Mouse (Mus musculus): ENCODE measurements around the gene Blmh. TPM values are rescaled to one million over a fixed set of nuclear protein-coding genes. Genes with fewer than 3 reads are reported as not detected.
A peak's percentile ranks its signal among the peaks of the same experiment; 100 is the strongest.
"Not testable (repeated sequence)": the region's sequence is repeated elsewhere in the genome, so short reads cannot be mapped to it uniquely, and the experiment has no call there.

Gene Blmh
- polyA plus RNA-seq, 1 experiment: 7.2 TPM

DNA sequence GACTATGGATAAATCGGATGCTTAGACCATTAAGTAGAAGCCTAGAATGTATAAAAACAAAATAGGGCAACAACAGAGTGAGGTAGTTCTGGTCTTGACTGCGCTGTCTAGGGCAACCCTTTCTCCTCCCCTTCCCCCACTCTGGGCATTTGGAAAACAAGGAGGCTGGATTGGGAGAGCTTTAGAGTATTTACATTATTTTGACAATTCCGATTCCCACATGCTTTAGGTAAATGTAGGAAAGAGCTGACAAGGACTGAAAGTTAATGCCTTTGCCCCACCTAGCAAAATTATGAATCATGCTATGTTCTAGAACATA is 7.4 kb upstream of the Blmh start:
- TF ChIP-seq POLR2A (IDR thresholded peaks at IDR 0.05; ENCODE audit: control insufficient read depth, low read depth, low read length) (no peak), CTCF (IDR thresholded peaks at IDR 0.05; ENCODE audit: control insufficient read depth, insufficient read depth, insufficient replicate concordance, low read depth, low read length) (no peak)
- H3K36me3 ChIP-seq (ENCODE audit: control insufficient read depth, insufficient read depth, low read length): no peaks in the 10 kb centered on the region
- no peak overlapping the region for H3K4me3 ChIP-seq (ENCODE audit: control insufficient read depth, low read depth, low read length)
- no peak overlapping the region for H3K27ac ChIP-seq (ENCODE audit: control insufficient read depth, insufficient read depth, low read depth, low read length)
- H3K27me3 ChIP-seq (ENCODE audit: control insufficient read depth, insufficient read depth, low read length): no peaks in the 10 kb centered on the region
- no peaks in the 10 kb centered on the region for H3K4me1 ChIP-seq (ENCODE audit: control insufficient read depth, insufficient read depth, low read length)

- Histone ChIP-seq H3K36me3 (ENCODE audit: control insufficient read depth, insufficient read depth, low read length) (no peaks in the 10 kb centered on the region), H3K27ac (ENCODE audit: control insufficient read depth, insufficient read depth, low read depth, low read length) (no peak overlapping the region), H3K27me3 (ENCODE audit: control insufficient read depth, insufficient read depth, low read length) (no peaks in the 10 kb centered on the region), H3K4me3 (ENCODE audit: control insufficient read depth, low read depth, low read length) (no peak overlapping the region), H3K4me1 (ENCODE audit: control insufficient read depth, insufficient read depth, low read length) (no peaks in the 10 kb centered on the region)
- TF ChIP-seq POLR2A (IDR thresholded peaks at IDR 0.05; ENCODE audit: control insufficient read depth, low read depth, low read length) (no peak), CTCF (IDR thresholded peaks at IDR 0.05; ENCODE audit: control insufficient read depth, insufficient read depth, insufficient replicate concordance, low read depth, low read length) (no peak)
These were observed 4.0 kb upstream of the Blmh start for GRCm38 (mm10) chr11:76920607-76921006.

DNA sequence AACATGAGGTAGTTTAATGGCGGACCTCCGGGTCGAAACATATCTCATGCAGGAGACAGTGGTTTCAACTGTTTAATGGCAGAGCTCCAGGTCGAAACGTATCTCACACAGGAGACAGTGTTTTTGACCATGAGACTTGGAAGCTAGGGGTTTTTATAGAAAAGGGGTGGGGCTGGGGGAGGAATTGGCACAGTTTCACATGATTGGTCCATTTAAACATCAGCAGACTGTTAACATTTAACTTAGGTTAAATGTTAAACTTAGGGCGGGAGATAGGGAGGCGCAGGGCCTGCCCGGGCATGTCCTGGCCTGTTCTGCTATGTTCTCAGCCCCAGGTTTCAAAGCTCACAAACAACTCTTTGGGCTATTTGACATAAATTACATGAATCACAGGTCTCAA is 4.0 kb downstream of the Blmh start:
- not testable (repeated sequence) for H3K27me3 ChIP-seq (ENCODE audit: control insufficient read depth, insufficient read depth, low read length); H3K36me3 ChIP-seq (ENCODE audit: control insufficient read depth, insufficient read depth, low read length); H3K4me3 ChIP-seq (ENCODE audit: control insufficient read depth, low read depth, low read length); H3K4me1 ChIP-seq (ENCODE audit: control insufficient read depth, insufficient read depth, low read length); H3K27ac ChIP-seq (ENCODE audit: control insufficient read depth, insufficient read depth, low read depth, low read length)

DNA sequence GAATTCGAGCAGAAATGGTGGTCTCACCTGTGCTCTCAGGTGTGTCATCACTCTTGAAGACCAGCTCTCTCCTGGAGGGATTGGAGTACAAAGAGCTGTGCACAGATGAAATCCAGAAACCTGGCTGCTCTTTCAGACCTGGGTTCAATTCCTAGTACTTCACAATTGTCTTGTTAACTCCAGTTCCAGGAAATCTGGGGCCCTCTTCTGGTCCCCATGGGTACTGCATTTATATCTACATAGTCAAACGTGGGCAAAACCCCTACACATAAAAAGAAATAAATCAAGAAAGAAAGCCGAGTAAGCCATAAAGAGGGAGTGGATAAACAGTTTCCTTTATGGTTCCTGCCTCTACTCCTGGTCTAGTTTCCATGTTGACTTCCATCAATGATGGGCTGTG is 8.6 kb downstream of the Blmh start:
- TF ChIP-seq POLR2A (IDR thresholded peaks at IDR 0.05; ENCODE audit: control insufficient read depth, low read depth, low read length) (no peak), CTCF (IDR thresholded peaks at IDR 0.05; ENCODE audit: control insufficient read depth, insufficient read depth, insufficient replicate concordance, low read depth, low read length) (no peak)
- H3K27ac ChIP-seq (ENCODE audit: control insufficient read depth, insufficient read depth, low read depth, low read length): no peak overlapping the region
- no peak overlapping the region for H3K4me3 ChIP-seq (ENCODE audit: control insufficient read depth, low read depth, low read length)
- no peaks in the 10 kb centered on the region for H3K27me3 ChIP-seq (ENCODE audit: control insufficient read depth, insufficient read depth, low read length)
- no peaks in the 10 kb centered on the region for H3K36me3 ChIP-seq (ENCODE audit: control insufficient read depth, insufficient read depth, low read length)
- no peaks in the 10 kb centered on the region for H3K4me1 ChIP-seq (ENCODE audit: control insufficient read depth, insufficient read depth, low read length)

GRCm38 (mm10) chr11:76936578-76936977 is 12.0 kb downstream of the Blmh start:
- H3K27me3 ChIP-seq (ENCODE audit: control insufficient read depth, insufficient read depth, low read length): no peaks in the 10 kb centered on the region
- TF ChIP-seq POLR2A (IDR thresholded peaks at IDR 0.05; ENCODE audit: control insufficient read depth, low read depth, low read length): no peak
- no peak for TF ChIP-seq CTCF (IDR thresholded peaks at IDR 0.05; ENCODE audit: control insufficient read depth, insufficient read depth, insufficient replicate concordance, low read depth, low read length)
- H3K27ac ChIP-seq (ENCODE audit: control insufficient read depth, insufficient read depth, low read depth, low read length): no peak overlapping the region
- H3K4me1 ChIP-seq (ENCODE audit: control insufficient read depth, insufficient read depth, low read length): no peaks in the 10 kb centered on the region
- no peak overlapping the region for H3K4me3 ChIP-seq (ENCODE audit: control insufficient read depth, low read depth, low read length)
- H3K36me3 ChIP-seq (ENCODE audit: control insufficient read depth, insufficient read depth, low read length): no peaks in the 10 kb centered on the region

- TF ChIP-seq CTCF (IDR thresholded peaks at IDR 0.05; ENCODE audit: control insufficient read depth, insufficient read depth, insufficient replicate concordance, low read depth, low read length) (no peak), POLR2A (IDR thresholded peaks at IDR 0.05; ENCODE audit: control insufficient read depth, low read depth, low read length) (no peak)
- H3K27ac ChIP-seq (ENCODE audit: control insufficient read depth, insufficient read depth, low read depth, low read length): peak overlapping the region; percentile 58; the same call in 1 of the 2 replicates
- H3K36me3 ChIP-seq (ENCODE audit: control insufficient read depth, insufficient read depth, low read length): no peaks in the 10 kb centered on the region
- peaks cover 5% of the 10 kb centered on the region for H3K4me1 ChIP-seq (ENCODE audit: control insufficient read depth, insufficient read depth, low read length)
- H3K27me3 ChIP-seq (ENCODE audit: control insufficient read depth, insufficient read depth, low read length): no peaks in the 10 kb centered on the region
- H3K4me3 ChIP-seq (ENCODE audit: control insufficient read depth, low read depth, low read length): no peak overlapping the region; the same call in 1 of the 2 replicates
These were observed 20.2 kb downstream of the Blmh start for GRCm38 (mm10) chr11:76944839-76945238.

DNA sequence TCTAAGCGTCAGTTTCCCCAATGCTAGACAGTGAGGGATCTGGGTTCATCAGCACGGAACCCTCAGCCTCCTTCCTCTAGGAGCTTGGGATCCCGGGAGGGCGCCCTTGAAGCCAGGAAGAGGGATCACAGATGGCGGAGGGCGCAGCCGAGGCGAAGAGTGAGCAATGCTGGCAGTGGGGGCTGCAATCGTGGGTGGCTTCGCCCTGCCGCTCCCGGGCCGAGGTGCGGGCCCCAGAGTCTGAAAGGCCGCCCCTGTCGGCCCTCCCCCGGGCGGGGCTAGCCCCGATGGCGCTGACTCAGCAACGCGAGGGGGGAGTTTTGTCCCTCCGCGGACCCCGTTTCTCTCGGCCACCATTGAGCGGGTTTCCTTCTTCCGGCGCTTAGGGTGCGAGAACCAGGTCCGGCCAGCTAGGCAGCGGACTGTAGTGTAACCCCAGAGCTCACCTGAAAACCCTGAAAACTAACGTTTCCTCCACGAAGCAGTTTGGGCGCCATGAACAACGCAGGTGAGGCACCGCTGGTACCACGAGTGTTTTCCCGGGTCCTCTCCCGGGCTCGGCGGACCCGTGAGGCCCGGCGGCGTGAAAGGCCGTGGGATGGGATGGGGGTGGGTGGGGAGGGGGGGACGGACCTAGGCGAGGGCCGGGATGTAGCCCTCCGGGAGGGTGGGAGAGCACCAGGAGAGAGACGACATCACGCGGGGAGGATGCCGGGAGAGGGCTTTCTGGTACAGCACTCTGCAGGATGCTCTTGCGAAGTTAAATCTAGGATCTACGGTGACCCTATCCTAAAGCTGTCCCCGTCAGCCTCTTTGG is 21.0 kb downstream of the Blmh start:
- no peaks in the 10 kb centered on the region for H3K36me3 ChIP-seq (ENCODE audit: control insufficient read depth, insufficient read depth, low read length)
- H3K27ac ChIP-seq (ENCODE audit: control insufficient read depth, insufficient read depth, low read depth, low read length): peak overlapping the region; percentile 58
- peak; percentile 62 for TF ChIP-seq POLR2A (IDR thresholded peaks at IDR 0.05; ENCODE audit: control insufficient read depth, low read depth, low read length)
- TF ChIP-seq CTCF (IDR thresholded peaks at IDR 0.05; ENCODE audit: control insufficient read depth, insufficient read depth, insufficient replicate concordance, low read depth, low read length): no peak

GRCm38 (mm10) chr11:76946203-76946585 is 21.6 kb downstream of the Blmh start:
- Histone ChIP-seq H3K4me1 (ENCODE audit: control insufficient read depth, insufficient read depth, low read length) (peaks cover 5% of the 10 kb centered on the region), H3K27ac (ENCODE audit: control insufficient read depth, insufficient read depth, low read depth, low read length) (peak overlapping the region; percentile 69), H3K27me3 (ENCODE audit: control insufficient read depth, insufficient read depth, low read length) (no peaks in the 10 kb centered on the region), H3K36me3 (ENCODE audit: control insufficient read depth, insufficient read depth, low read length) (no peaks in the 10 kb centered on the region; the same call in 1 of the 2 replicates), H3K4me3 (ENCODE audit: control insufficient read depth, low read depth, low read length) (peak overlapping the region; percentile 93)
- TF ChIP-seq CTCF (IDR thresholded peaks at IDR 0.05; ENCODE audit: control insufficient read depth, insufficient read depth, insufficient replicate concordance, low read depth, low read length): no peak
- no peak for TF ChIP-seq POLR2A (IDR thresholded peaks at IDR 0.05; ENCODE audit: control insufficient read depth, low read depth, low read length)

More for the DNA sequence above, 21.0 kb downstream of the Blmh start:
- Histone ChIP-seq H3K27me3 (ENCODE audit: control insufficient read depth, insufficient read depth, low read length) (no peaks in the 10 kb centered on the region), H3K4me1 (ENCODE audit: control insufficient read depth, insufficient read depth, low read length) (peaks cover 5% of the 10 kb centered on the region), H3K4me3 (ENCODE audit: control insufficient read depth, low read depth, low read length) (peak overlapping the region; percentile 93)

All from testis, adult 2 months (tissue).